ENCODE assay signal across 8 mouse cellular contexts in genomic region chr16:38742659-38743131, GRCm38 (mm10). TPM values are rescaled to one million over a fixed set of nuclear protein-coding genes. Genes with fewer than 3 reads are reported as not detected.
DNase-seq lines count a peak whose midpoint lies in the region; ATAC-seq and TF ChIP-seq lines count a peak whose summit lies in the region.

No protein-coding gene starts in this region.

- no peaks in the 10 kb centered on the region for H3K36me3 ChIP-seq in forebrain, embryonic 13.5 days (ENCODE audit: poor library complexity, severe bottlenecking)
- no peaks in the 10 kb centered on the region for H3K36me3 ChIP-seq in hindbrain, postnatal 0 days (ENCODE audit: insufficient read depth, low read length)
- H3K36me3 ChIP-seq in lung, embryonic 15.5 days: no peaks in the 10 kb centered on the region

- no peak for TF ChIP-seq POLR2A in bone marrow, adult 2 months (IDR thresholded peaks at IDR 0.05; ENCODE audit: borderline replicate concordance, control insufficient read depth, low read depth, low read length)

- peak; percentile 41 to 59 for DNase-seq in lung, adult 18-20 months
- DNase-seq in lung, postnatal 4 days: no peak
- peak; percentile 42 for DNase-seq in hindbrain, postnatal 0 days (ENCODE audit: low spot score)
- peak; percentile 50 for DNase-seq in retina, postnatal 1 day
- no peak for DNase-seq in urinary bladder, postnatal 4 days (ENCODE audit: low spot score in 2 of 2)

- TF ChIP-seq CTCF in bone marrow, adult 2 months (IDR thresholded peaks at IDR 0.05; ENCODE audit: control insufficient read depth, insufficient read depth, low read length): no peak
- no peak for TF ChIP-seq CTCF in hindbrain, postnatal 0 days (IDR thresholded peaks at IDR 0.05; ENCODE audit: low read depth)

- peak overlapping the region; percentile 50 for H3K4me3 ChIP-seq in bone marrow, adult 2 months (replicated peaks; ENCODE audit: control insufficient read depth, low read depth, low read length)
- peak overlapping the region; percentile 80 for H3K4me3 ChIP-seq in forebrain, embryonic 13.5 days
- H3K4me3 ChIP-seq in hindbrain, postnatal 0 days (ENCODE audit: low read length): peak overlapping the region; percentile 88
- H3K4me3 ChIP-seq in lung, embryonic 15.5 days: peak overlapping the region; percentile 90

- H3K4me2 ChIP-seq in forebrain, embryonic 13.5 days: peak overlapping the region; percentile 89
- peak overlapping the region; percentile 89 for H3K4me2 ChIP-seq in hindbrain, postnatal 0 days (ENCODE audit: low read depth, low read length)
- peak overlapping the region; percentile 78 for H3K4me2 ChIP-seq in lung, embryonic 15.5 days

- H3K9ac ChIP-seq in forebrain, embryonic 13.5 days: peak overlapping the region; percentile 86
- peak overlapping the region; percentile 74 for H3K9ac ChIP-seq in hindbrain, postnatal 0 days (replicated peaks; ENCODE audit: low read length)
- peak overlapping the region; percentile 87 for H3K9ac ChIP-seq in lung, embryonic 15.5 days

- no peaks in the 10 kb centered on the region for H3K9me3 ChIP-seq in forebrain, embryonic 13.5 days (replicated peaks)
- H3K9me3 ChIP-seq in hindbrain, postnatal 0 days (ENCODE audit: low read length): no peaks in the 10 kb centered on the region
- H3K9me3 ChIP-seq in lung, embryonic 15.5 days: no peaks in the 10 kb centered on the region

- H3K4me1 ChIP-seq in bone marrow, adult 2 months (ENCODE audit: control insufficient read depth, insufficient read depth, low read length): peaks cover 2% of the 10 kb centered on the region; the same call in 1 of the 2 replicates
- H3K4me1 ChIP-seq in forebrain, embryonic 13.5 days: peaks cover 8% of the 10 kb centered on the region; the same call in 1 of the 2 replicates
- H3K4me1 ChIP-seq in hindbrain, postnatal 0 days (ENCODE audit: insufficient read depth, low read length): no peaks in the 10 kb centered on the region
- H3K4me1 ChIP-seq in lung, embryonic 15.5 days: peaks cover 11% of the 10 kb centered on the region

- 0% methylated on average over 13 of the region's 13 CpGs for WGBS in bone marrow, adult 2 months
- under 1% methylated on average over 13 of the region's 13 CpGs for WGBS in forebrain, embryonic 13.5 days
- under 1% methylated on average over 13 of the region's 13 CpGs for WGBS in hindbrain, postnatal 0 days
- under 1% methylated on average over 13 of the region's 13 CpGs for WGBS in lung, embryonic 15.5 days

- peak; percentile 67 for ATAC-seq in forebrain, embryonic 13.5 days
- ATAC-seq in hindbrain, postnatal 0 days: peak; percentile 70
- ATAC-seq in lung, embryonic 15.5 days (ENCODE audit: borderline replicate concordance, extremely low read depth, low FRiP score, low TSS enrichment): peak; percentile 29; the same call in 1 of the 2 replicates

- peak overlapping the region; percentile 58; the same call in 1 of the 2 replicates for H3K27ac ChIP-seq in bone marrow, adult 2 months (ENCODE audit: control insufficient read depth, insufficient read depth, low read depth, low read length, poor library complexity)
- H3K27ac ChIP-seq in forebrain, embryonic 13.5 days: peak overlapping the region; percentile 44; the same call in 1 of the 2 replicates
- H3K27ac ChIP-seq in hindbrain, postnatal 0 days: peak overlapping the region; percentile 79; the same call in 1 of the 2 replicates
- H3K27ac ChIP-seq in lung, embryonic 15.5 days: peak overlapping the region; percentile 79

- H3K27me3 ChIP-seq in forebrain, embryonic 13.5 days: no peaks in the 10 kb centered on the region
- no peaks in the 10 kb centered on the region for H3K27me3 ChIP-seq in hindbrain, postnatal 0 days (ENCODE audit: insufficient read depth, low read length)
- no peaks in the 10 kb centered on the region for H3K27me3 ChIP-seq in lung, embryonic 15.5 days

RNA-seq across cellular contexts. Expression of gene B4galt4, which starts 0.6 kb away (rescaled TPM):
- polyA plus RNA-seq in bone marrow, adult 2 months (2011; ENCODE audit: insufficient read depth, insufficient read length, low replicate concordance, missing spikeins): 4.2 and 12.8 TPM in 2 replicates
- polyA plus RNA-seq in forebrain, embryonic 13.5 days (2015; fragmentation: Nextera tagmentation; extraction: Ambion mirVana): 17.9 and 22.8 TPM in 2 replicates
- total RNA-seq in hindbrain, postnatal 0 days (2014; rRNA removed): 25.8 and 31.6 TPM in 2 replicates
- 30.2 and 31.7 TPM in 2 replicates for polyA plus RNA-seq in hindbrain, postnatal 0 days (2015; fragmentation: Nextera tagmentation; extraction: Ambion mirVana)
- polyA plus RNA-seq in lung, embryonic 15.5 days (2015; fragmentation: Nextera tagmentation; extraction: Ambion mirVana): 37.4 TPM in 2 replicates

RNA-seq across cellular contexts. Expression of gene Arhgap31, which starts 29.6 kb away (rescaled TPM):
- polyA plus RNA-seq in bone marrow, adult 2 months (2011; ENCODE audit: insufficient read depth, insufficient read length, low replicate concordance, missing spikeins): 3.6 and 6.1 TPM in 2 replicates
- polyA plus RNA-seq in forebrain, embryonic 13.5 days (2015; fragmentation: Nextera tagmentation; extraction: Ambion mirVana): 3.1 and 3.6 TPM in 2 replicates
- 12.7 and 14.9 TPM in 2 replicates for total RNA-seq in hindbrain, postnatal 0 days (2014; rRNA removed)
- polyA plus RNA-seq in hindbrain, postnatal 0 days (2015; fragmentation: Nextera tagmentation; extraction: Ambion mirVana): 4.6 and 4.8 TPM in 2 replicates
- 16.7 and 19.9 TPM in 2 replicates for polyA plus RNA-seq in lung, embryonic 15.5 days (2015; fragmentation: Nextera tagmentation; extraction: Ambion mirVana)

RNA-seq across cellular contexts. Expression of gene Upk1b, which starts 57.4 kb away (rescaled TPM):
- polyA plus RNA-seq in bone marrow, adult 2 months (2011; ENCODE audit: insufficient read depth, insufficient read length, low replicate concordance, missing spikeins): not detected in 2 replicates
- not detected in 2 replicates for polyA plus RNA-seq in forebrain, embryonic 13.5 days (2015; fragmentation: Nextera tagmentation; extraction: Ambion mirVana)
- total RNA-seq in hindbrain, postnatal 0 days (2014; rRNA removed): 0.54 and 1.2 TPM in 2 replicates
- 1.7 and 2.0 TPM in 2 replicates for polyA plus RNA-seq in hindbrain, postnatal 0 days (2015; fragmentation: Nextera tagmentation; extraction: Ambion mirVana)
- polyA plus RNA-seq in lung, embryonic 15.5 days (2015; fragmentation: Nextera tagmentation; extraction: Ambion mirVana): 13.7 and 15.3 TPM in 2 replicates

Comparison
In these comparisons a context has a peak if more than half of its experiments do, and no peak if none do; other contexts are left out.
1. DNase-seq: peak in lung, adult 18-20 months (2 of 2), hindbrain, postnatal 0 days (single experiment) and retina, postnatal 1 day (single experiment); none in lung, postnatal 4 days (0 of 2) and urinary bladder, postnatal 4 days (0 of 2).
2. Peak in every context shown above with its lines, with median percentiles within 50 percentile points of each other: H3K27ac ChIP-seq, H3K4me3 ChIP-seq, ATAC-seq, H3K4me2 ChIP-seq and H3K9ac ChIP-seq.